Mouse (Mus musculus) common myeloid progenitor, adult 5-6 weeks (primary cell): ENCODE data around the gene Zbtb25. TPM values are rescaled to one million over a fixed set of nuclear protein-coding genes. Genes with fewer than 3 reads are reported as not detected.
A peak's percentile ranks its signal among the peaks of the same experiment; 100 is the strongest.

Source experiments
- ATAC-seq: replicated peaks from 2 replicates; pipeline ENCODE4 v1.8.0; 2016; ENCODE audit warnings: low read depth, mild to moderate bottlenecking, moderate TSS enrichment, inconsistent platforms; ENCODE audit not compliant: poor library complexity, severe bottlenecking
- total RNA-seq: library from RNA; stranded (forward); fragments of 200-1000, 187-1606 nt; gene quantifications from 2 replicates; pipeline ENCODE4 v1.2.3, GENCODE M21; 2017

The Zbtb25 gene
- total RNA-seq, 1 experiment from 2014 or later = 18.7 TPM

DNA sequence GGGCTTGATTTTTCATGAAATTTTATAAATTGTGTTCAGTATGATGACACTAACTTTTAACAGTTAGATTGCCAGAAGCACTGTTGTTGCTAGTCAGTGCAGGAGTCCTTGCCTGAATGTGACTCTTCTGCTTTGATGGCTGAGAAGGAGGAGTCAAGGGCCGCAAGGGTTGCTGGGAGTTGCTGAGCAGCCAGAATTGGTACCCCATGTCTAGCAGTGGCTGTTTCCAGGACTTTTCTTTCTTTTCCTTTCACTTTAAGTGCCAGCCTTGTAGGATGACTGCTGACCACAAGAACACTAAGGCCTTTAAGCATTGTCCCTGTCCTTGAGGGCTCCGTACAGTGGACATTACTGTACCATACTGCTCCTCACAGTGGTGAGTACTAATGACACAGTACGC is 8.3 kb upstream of the Zbtb25 start:
- no peak for ATAC-seq

DNA sequence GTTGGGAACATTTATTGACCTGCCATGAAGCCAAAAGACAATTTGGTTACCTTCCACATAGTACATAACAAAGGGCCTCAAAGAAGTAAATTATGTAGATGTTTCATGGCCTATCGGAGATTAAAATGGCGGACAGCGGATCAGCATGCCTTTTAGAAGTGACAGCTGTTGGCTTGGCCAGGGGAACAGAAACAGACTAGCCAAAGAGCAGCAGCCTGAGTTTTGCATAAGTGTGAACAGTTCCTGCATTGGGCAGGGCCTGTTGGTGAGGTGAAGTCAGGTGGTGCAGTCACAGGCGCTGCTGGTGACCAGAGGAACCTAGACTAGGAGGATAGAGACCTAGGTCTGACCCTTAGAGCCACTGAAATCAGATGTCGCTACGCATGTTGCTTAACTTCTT is 7.7 kb upstream of the Zbtb25 start:
- 0 out of 2 replicates have a peak, but pooled peaks have one; percentile 13 for ATAC-seq

DNA sequence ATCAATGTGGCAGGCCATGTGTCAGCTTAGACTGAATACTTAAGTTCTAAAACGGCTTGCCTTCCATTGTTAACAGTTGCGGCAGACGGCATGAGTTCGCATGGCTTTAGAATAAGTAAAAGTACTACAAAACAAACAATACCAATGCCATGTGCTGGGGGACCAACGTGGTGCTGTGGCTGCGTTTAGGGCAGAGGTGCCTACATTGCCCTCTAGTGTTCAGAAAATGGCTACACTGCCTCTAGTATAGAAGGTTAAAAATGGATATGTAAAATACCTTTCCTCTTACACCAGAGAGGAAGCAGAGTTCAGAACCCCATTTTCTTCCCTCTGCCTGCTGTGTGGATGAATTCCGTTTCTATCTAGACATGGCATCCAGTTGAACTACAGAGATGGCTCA is 7.2 kb upstream of the Zbtb25 start:
- ATAC-seq = peak; percentile 74

DNA sequence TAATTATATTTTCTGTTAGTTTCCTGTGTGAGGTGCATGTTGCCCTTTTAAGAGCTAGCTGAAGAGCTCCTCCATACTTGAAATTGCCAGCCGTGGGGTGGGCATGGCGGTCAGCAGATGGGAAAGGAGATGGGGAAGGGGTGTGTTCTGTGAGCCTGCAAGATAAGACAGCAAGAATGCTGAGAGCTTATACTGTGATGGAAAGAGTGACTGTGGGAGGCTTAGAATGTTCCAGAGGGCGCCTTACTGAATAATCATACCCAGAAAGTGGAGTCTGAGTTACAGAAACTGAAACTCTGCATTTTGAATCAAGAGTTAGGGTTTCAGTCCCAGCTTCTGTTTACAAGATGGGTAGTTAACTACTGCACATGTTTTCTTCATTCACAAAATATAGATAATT is 6.1 kb upstream of the Zbtb25 start:
- peak; percentile 40 for ATAC-seq

DNA sequence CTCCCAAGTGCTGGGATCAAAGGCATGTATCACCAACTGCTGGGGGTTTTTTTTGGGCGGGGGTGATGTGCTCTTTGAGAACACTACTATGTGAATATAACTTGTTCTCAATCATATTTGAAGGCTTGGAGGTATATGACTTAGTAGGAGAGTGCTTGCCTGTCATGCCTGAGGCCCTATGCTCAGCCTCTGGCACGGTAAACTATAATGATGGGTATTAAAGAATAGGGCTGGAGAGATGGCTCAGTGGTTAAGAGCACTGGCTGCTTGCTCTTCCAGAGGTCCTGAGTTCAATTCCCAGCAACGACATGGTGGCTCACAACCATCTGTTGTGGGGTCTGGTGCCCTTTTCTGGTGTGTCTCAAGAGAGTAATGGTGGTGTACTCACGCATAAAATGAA is 5.5 kb upstream of the Zbtb25 start:
- no peak for ATAC-seq

DNA sequence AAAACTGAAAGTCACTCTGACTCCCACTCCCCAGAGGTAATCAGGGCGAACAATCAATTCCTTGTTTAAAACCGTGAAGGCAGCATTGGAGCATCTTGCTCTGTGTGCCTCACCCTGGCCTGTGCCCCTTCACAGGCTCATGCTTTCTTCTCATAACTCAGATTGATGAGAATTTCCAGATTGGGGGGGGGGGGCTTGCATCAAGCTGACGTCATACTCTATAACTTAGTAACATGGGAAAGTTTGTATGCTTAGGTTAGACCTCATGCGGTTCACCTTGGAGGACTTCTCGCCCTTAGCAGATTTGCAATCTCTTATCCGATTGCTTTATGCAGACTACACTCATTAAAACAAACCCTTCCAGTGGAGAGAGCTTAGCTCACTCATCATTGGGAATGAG is 4.6 kb upstream of the Zbtb25 start:
- no peak for ATAC-seq

DNA sequence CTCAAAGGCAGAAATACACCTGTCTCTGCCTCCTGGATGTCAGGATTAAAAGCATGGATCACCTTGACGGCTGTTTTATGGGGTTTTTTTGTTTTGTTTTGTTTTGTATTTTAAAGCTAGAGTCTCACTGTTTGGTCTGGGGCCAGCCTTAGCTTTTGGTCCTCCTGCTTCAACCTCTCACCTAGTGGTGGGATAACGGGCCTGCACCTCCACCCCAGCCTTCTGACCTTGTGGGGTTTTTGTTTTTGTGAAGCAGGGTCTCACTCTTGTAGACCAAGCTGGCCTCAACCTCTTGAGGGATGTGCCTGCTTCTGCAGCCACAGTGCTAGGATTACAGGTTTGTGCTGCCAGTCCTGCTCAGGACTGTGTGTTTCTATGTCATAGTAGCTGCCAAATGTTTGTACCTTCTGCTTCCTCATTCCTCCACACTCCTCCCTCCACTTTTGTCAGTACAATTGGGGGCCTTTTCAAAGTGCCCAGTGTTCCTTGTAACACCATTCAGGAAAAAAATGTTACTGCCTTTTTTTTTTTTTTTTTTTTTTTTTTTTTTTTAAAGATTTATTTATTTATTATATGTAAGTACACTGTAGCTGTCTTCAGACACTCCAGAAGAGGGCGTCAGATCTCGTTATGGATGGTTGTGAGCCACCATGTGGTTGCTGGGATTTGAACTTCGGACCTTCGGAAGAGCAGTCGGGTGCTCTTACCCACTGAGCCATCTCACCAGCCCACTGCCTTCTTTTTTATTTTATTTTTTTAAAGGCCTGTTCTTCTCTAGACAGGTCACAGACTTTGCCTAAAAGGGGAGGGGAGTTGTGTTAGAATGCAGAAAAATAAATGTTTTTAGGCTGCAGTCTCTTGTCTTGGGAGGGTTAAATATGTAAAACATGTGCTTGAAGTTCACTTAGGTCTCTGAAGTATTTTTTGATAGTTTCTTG is 3.7 kb upstream of the Zbtb25 start:
- no peak for ATAC-seq

DNA sequence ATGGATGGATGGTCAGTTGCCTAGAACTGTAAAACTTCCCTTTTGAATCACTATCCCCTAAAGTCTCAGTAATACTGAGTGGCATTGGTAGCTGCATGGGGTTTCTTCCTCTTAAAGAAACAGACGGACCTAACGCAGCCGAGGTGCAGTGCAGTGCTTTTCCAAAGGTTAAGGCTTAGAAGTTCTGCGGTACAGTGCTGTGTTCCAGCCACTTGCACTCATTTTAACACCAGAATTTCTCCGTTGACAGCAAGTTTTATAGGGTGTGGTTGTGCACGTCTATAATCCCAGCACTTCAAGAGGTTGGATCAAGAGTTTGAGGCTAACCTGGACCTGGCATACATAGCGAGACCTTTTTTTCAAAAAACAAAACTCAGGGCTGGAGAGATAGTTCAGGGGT is 2.6 kb upstream of the Zbtb25 start:
- no peak for ATAC-seq

DNA sequence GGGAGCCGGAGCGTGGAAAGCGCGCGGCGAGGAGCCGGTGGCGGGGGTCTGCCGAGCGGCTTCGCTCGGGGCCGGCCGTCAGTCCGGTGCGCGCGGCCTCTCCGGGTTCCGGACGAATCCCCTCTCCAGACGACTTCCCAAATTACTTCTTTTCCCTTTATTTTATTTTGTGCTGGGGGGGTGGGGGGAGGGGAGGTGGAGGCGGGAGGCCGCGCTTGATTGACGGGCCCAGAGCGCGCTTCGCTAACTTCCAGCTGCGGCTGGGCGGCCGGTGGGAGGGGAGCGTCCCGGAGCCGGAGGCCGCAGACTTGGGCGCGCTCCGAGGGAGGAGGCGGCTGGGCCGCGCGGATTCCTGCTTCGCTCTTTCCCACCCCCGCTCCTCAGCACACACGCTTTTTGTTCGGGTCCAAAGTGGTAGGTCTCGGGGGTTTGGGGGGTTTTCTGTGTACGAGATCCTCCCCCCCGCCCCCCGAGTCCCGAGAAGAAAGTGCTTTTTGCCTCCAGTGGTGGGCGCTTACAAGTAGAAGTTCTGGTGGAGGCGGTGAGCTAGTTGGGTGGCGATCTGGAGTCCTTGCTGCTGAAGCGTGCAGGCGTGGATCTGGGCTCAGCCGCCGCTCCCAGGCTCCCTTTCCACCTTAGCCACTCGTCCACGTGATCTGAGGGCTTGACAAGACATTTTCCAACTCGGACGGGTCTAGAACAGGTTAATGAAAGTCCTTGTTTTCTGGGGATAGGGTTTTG is 1.6 kb upstream of the Zbtb25 start:
- ATAC-seq = peak; percentile 17; the same call in 1 of the 2 replicates

DNA sequence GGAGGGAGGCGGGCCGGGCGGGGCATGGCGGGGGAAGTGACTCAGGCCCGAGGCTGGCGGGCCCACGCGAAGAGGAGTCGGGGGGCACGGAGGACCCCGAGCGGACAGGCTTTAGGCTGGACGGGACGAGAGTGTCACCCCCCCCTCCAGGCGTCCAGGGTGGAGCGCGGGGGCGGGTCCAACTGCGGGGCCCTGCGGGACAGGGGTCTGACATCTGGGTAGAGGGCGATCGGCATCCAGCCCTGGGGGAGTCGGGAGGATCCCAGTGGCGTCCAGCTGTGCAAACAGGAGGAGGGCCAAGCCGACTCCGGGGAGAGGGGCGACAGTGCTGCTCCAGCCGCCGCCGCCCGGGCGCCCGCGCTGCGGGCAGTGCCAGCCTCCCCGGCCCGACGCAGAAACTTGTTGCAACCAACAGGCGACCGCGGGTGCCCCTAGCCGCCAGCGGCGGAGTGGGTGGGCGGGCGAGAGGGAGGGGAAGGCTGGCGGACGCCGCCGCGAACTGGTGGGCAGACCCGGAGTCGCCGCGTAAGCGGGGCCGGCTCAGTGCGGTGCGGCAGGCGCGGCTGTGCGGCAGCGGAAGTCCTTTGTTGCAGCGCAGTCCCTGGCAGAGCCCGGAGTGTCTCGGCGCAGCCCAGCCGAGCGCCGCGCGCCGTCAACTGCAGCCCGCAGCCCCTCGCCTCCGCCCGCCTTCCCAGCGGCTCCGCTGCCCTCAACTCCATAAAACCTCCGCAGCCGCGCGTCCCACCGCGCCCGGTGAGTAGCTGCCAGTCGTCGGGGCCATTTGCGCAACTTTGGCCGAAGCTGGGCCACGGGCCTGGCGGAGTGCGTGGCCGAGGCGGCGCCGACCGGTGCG is 802 bp upstream of the Zbtb25 start, which contains the start of gene Zbtb1:
Gene Zbtb1, plus strand, starts transcription at position 289 of the 853 bp plus-strand sequence.
- ATAC-seq = peak; percentile 19

DNA sequence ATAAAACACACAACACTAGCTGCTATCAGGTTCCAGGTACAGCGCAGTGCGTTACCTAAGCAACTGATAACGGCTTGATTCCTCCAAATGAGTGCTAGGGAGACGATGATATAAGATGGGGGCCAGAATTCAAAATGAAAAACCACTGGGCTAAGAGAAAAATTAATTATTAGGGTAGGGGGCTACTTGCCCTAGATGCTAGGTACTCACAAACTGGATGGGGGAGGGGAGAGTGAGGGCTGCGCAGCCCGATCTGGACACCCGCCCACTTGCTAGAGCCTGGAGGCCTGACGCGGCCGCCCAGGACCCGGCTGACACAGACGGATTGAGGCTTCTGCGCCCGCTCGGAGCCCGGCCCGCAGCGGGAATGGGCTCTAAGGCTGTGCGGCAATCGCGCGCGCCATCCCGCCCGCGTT is 604 bp downstream of the Zbtb25 start:
- ATAC-seq = no peak

DNA sequence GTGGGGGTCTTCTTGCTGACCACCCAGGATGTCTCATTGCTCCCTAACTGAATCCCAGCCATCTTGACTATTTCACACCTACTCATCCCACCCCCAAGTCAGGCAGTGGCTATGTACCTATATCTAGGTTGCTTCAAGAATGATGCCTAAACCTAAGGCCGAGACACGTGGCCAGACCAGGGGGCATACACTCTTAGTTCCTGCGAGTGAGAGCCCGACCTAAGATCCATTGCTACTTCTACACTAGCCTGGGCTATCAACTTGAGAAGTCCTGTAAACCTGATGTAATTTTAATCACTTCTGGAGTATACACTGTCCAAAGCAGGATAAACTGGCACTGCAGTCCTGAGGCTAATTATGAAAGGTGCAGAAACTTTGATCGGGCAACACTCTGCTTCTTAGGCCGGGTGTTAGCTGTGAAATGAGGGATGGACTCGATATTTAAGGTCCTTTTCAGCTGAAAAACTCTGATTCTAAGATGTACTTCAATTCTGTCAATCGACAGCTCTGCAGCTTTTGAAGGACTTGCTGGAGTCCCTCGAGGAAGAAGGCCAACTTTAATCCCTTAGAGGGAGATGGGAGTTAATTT is 1.1 kb downstream of the Zbtb25 start:
- ATAC-seq = no peak

DNA sequence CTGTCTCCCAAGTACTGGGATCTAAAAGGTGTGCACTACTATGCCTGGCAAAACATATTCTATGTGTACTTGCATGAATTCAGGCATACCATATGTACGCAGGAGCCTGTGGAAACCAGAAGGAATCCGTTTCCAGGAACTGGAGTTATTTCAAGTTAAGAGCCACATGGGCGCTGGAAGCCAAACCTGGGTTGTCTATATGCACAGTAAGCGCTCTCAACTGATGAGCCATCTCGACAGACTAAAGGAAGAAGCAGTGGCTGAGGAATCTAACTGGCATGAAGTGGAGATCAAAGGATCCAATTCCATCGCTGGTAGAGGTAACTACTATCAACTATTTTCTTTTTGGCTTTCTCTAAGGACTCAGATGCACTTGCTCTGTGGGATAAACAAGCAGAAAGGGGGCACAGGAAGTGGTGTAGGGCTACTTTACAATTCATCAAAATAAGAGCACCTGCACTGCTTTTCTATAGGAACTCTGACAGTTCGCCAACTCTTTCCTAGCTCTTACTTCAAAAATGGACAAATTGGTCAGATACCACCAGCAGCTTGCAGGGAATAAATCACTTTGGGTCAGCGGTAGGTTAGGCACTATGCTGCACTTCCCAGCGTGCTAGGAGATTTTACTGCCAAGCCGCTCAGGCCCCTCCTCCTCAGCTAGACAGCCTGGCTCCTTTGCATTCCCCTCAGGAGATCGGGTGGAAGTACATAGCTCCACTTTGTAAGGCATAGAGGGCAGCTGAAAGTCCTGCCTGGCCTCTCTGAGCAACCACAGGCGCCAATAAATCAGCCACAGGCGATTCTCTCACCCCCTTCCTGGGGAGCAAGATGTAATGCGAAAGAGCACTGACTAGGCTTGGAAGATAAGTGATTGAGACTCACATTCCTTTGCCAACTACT is 2.1 kb downstream of the Zbtb25 start:
- 0 out of 2 replicates have a peak, but pooled peaks have one; percentile 4 for ATAC-seq

DNA sequence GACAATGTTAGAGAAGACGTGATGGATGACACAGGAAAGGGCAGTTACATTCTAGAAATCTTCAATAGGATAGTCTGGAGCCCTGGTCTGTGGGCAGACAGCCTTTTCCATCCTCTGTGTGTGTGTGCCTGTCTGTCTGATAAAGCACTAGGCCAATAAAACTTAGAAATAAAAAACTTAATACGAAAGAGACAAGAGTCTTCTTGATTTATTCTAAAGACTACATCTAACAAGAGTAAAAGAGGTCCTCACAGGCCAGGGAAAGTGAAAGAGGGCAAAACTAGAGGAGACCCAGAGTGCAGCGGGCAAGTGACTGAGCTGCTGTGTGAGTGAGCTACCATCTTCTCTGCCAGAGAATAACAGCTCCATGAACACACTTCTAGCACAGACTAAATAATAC is 3.1 kb downstream of the Zbtb25 start:
- ATAC-seq = no peak

DNA sequence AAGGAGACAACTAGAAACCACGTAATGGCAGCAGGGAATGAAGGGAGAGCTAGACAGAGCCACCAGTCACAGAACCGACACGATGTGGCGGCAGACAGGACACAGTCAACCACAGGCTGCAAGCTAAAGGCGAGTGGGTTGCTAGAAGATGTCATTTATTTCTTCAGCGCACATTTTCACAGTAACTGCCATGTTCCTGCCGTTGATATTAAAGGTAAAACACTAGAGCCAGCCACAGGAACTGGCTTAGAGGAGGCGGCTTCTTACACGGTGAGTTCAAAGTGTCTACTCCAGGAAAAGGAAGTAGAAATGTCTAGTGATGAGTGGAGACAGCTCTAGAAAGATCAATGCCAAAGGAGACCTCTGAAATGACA is 7.1 kb downstream of the Zbtb25 start:
- peak; percentile 53 for ATAC-seq

DNA sequence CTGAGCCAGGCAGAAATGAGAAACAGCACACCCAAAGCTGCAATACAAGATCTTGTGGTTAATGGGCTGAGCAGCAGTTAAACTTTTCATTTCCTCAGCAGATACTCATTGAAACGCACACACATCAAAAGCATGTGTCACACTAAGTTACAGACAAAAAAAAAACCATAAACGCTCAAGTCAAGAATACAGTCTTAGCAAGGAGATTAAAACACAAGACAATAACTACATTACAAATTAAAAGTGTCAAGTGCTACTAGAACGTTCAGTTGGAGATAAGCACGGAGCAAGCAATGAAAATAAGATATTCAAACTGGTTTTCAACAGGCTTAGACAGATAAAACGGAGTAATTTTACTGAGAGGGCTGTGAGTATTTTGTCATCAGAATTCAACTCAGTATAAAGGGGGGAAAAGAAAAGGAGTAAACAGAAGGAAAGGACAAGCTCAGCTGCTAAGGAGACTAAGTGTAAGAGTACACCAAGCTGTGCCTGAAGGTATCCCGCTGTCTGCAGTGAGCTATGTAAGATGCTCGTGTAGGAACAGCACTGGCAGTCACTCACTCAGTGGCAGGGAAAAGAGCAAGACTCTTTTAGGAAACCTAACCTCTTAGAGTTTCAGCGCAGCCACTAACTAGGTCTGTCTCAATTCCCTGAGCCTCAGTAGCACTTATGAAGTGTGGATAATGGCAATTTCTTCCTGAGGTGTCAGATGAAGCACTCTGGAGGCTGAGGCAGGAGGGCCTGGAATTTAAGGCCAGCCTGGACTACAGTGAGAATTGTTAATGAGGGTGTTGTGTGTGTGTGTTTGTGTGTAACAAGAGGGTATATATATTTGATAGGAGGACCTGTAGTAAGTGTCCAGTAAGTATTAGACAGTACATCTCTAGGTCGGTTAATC is 7.7 kb downstream of the Zbtb25 start:
- ATAC-seq = peak; percentile 74

DNA sequence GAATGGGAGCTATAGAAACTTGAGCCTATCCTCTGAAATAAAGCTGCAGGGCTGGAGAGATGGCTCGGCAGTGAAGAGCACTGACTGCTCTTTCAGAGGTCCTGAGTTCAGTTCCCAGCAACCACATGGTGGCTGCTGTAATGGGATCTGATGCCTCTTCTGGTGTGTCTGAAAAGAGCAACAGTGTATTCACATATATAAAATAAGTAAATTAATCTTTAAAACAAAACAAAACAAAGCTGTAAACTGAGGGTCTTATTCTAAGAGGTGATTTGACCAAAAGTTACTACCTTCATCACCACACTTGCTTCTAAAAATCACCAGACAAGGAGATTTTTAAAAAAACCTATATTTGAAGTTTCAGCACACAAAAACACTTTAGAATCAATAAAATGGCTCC is 8.5 kb downstream of the Zbtb25 start:
- ATAC-seq = no peak

DNA sequence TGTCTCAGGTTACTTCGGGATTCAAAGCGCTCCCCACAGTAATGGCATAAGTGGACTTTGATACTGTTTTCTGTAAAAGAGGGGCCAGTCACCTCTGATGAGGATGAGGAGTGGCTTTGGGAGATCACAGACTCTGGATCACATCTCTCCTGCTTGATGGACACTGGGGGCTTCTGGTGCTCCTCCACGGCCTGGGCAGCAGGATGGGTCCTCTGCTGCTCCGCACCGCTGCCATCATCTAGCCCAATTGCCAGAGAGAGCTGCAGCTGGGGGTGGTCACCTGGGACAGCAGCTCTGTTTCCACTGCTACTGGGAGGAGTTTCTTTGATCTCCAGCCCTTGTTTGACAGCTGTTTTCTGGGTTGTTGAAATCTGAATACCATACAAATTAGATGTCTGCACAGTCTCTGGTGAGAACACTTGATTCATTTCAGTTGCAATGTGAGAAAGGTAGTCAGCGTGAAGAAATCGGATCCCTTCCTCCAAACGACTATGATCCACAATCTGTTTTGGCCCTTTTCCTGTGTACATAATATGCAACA is 19.7 kb downstream of the Zbtb25 start:
- ATAC-seq = no peak
